Mouse (Mus musculus) thymus, postnatal 36 days (tissue): Measurements from ENCODE around the gene Tnfrsf11a.

Experiments
- DNase-seq, 2 experiments: peaks; one replicate each; pipeline ENCODE4 v3.0.0; 2022; ENCODE audit warnings: mixed read lengths in 2 of 2

Gene Tnfrsf11a

DNA sequence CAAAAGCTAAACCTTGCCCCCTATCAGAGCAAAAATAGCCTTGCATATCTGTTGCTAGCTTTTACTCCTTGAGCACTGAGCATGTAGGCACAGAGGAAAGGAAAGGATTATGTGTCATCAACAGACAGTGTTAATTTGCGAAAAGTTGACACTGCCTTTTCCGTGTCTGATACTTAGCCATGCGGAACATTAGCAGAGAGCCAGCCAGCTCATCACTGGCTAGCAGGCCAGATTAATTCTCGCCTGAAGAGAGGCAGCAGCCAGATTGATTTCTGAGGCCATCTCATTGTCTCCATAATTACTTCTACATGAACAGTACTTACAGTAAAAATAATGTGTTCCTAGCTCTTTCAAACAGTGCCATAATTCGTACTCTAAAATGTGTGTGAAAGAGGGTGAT lies 48.7 kb downstream of the Tnfrsf11a start:
- DNase-seq: no peak

DNA sequence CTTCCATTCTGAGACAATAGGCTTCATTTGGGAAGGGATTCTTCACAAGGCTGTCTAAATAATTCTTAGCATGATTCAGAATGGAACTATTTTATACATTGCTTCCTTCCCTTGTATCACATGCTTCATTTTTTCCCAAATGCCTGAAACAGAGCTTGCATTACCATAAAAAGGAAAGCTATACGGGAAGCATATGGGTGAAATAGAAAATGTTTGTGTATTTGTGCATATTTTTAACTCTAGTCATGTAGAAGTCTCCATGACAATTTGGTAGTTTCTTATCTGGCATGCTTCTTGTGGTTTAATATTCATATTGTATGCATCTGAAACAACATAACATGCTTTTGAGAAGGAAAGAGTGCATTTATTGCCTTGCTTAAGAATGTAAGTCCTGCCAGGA lies 52.3 kb downstream of the Tnfrsf11a start:
- DNase-seq: no peak

DNA sequence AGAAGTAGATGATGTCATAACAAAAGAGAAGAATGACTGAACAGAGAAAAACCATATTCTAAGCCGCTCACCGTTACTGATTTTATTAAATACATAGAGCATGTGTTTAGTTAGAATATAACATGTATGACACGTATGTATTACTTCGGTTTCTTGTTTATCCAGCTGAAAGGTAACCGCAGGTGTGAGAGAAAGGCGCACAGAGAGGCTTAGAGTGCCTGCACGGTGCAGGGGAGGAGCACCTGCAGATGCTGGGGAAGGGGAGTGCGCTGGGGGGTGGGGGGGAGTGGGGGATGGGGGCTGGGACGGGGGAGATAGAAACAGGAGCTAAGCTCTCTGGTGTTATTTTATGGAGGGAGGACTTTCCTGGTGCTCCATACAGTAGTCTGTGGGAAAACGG lies 62.4 kb downstream of the Tnfrsf11a start:
- DNase-seq: no peak

DNA sequence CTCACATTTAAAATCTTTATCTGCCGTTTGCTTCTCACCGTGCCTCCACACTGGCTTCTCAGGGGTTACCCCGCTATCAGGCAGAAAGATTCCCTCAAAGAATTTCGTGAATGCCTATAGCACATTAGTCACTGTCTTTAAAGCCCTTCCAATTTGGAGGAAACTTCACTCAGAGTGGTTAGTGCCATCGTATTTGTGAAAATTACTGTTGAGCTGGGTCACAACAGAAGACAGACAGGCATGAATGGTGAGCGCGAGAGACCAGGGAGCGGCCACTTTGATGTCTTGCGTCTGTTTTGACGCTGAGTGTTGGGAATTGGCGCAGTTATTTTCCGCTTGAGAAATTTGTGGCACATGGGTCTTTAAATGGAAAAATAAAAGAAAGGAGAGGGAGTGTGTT lies 62.9 kb downstream of the Tnfrsf11a start:
- no peak for DNase-seq

- no peak for DNase-seq
These were observed 63.3 kb downstream of the Tnfrsf11a start for GRCm38 (mm10) chr1:105843856-105844255.

DNA sequence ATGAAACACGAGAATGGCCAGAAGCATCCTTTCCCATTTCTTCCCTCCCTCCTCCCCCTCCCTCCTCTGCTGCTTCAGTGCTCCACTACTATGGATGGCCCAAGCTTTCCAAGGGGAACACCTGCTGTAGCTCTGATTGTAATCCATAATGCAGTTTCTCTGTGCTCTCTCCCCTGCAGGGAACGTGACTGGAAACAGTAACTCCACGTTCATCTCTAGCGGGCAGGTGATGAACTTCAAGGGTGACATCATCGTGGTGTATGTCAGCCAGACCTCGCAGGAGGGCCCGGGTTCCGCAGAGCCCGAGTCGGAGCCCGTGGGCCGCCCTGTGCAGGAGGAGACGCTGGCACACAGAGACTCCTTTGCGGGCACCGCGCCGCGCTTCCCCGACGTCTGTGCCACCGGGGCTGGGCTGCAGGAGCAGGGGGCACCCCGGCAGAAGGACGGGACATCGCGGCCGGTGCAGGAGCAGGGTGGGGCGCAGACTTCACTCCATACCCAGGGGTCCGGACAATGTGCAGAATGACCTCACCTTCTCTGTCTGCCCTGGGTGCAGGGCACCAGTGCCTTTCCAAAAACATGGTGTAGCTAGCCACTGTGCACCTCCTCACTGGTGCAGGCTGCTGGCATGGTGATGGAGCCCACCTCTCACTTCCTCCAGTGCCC lies 64.0 kb downstream of the Tnfrsf11a start:
- peak in 1 of 2 experiments; percentile 15 for DNase-seq

- no peak for DNase-seq
These were observed 65.9 kb downstream of the Tnfrsf11a start for GRCm38 (mm10) chr1:105846431-105846830.

DNA sequence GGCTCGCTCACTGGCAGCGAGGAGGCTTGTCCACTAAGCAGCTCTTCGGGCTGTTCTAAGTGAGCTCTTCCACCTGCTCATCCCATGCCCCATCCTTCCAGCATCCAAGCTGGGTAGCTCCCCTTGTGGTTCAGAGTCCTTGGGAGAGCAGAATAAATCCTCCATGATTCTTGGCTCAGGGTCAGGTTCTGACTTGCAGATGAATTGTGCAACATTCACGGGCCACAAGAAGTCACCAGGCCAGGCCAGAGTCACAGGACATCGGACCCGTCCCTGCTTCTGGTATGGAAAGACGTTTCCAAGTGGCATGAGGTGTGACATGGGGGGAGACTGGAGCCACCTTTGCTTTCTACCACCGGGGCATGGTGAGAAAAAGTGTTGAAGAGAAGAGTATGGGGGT lies 68.3 kb downstream of the Tnfrsf11a start:
- DNase-seq: no peak

DNA sequence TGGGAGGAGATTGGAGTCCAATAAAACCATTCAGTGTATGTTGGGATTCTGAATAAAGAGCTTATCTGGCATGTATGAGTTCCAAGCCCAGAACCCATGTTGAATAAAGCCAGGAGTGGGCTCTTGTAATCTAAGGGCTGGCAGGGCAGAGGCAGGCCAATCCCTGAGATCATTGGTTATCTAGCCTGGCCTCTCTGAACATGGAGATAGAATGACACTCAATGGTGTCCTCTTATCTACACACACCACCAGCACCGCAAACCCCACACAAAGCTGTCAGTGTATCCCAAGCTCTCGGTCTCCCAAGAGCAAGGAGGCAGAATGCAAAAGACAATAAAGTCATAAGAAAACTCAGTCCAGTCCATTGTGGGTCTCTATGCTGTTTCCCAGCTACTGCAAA lies 70.8 kb downstream of the Tnfrsf11a start:
- DNase-seq: no peak

GRCm38 (mm10) chr1:105859740-105860139 lies 79.2 kb downstream of the Tnfrsf11a start:
- DNase-seq: no peak

DNA sequence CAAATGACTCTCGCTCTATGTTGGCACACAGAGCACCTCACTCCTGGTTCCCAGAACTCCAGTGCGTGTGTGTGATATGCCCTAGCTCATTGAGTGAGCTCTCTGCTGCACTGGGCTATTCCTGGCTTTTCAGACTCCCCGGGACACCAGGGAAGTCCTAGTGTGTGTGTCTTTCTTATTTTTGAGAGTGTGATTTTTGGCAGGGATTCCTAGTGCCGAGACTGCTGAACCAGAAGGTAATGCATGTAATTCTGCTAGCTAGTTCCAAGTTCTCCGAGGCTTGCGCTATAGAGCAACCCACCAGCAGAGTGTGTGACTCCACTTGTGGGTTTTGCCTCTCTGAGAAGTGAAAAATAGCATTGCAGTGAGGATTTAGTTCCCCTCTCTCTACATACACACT lies 96.1 kb downstream of the Tnfrsf11a start:
- DNase-seq: no peak

- no peak for DNase-seq
These were observed 97.3 kb downstream of the Tnfrsf11a start for GRCm38 (mm10) chr1:105877808-105878207.

DNA sequence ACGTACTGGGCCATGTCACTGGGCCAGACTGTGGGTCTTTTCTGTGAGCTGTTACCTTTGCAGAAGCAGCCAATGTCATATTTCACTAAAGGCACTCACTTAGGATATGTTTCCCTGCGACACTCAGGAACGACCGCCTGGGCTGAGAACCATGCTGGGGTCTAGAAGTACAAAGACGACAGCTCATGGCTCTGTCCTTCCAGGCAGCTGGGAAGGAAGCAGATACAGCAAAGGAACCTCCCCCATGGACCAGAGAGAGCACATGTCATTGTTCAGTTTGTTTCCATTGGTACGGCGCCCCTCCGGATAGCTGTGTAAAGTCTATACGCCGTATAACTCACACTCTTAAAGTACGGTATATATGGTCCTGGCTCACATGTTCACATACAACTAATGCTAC lies 97.9 kb downstream of the Tnfrsf11a start:
- no peak for DNase-seq

DNA sequence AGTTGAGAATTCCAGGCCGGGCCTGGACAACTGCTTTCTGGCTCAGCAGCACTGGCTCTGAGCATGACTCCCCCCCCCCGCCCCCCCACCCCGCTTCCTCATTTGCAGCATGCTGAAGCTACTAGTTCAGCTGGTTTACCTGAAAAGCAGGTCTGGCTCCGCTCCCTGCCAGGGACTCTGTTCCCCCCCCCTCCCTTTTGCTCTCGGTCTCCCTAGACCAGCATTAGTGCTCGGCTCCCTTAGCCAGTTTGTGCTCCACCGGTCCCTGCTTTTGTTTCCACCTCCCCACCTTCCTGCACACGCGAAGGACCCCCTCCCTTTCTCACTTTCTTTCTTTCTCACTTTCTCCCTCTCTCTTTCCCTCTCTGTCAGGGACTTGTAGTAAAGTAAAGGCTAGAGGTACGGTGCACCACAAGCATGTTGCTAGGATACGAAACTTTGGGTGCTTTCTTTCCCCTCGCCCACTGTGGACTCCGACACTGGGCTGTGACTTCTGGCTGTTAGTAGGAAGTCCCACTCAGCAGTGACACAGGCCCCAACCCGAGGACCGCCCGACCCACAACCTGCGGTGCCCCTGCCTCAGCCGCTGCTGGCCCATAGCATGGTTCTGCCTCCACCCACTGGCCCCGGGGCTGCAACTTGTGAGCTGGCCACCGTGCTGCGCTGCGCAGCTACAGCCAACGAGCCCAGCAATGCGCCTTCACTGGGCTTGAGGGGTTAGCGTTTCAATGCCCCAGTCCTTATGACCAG lies 100.2 kb downstream of the Tnfrsf11a start:
- no peak for DNase-seq

- DNase-seq: no peak
These were observed 100.9 kb downstream of the Tnfrsf11a start for GRCm38 (mm10) chr1:105881466-105881865.

DNA sequence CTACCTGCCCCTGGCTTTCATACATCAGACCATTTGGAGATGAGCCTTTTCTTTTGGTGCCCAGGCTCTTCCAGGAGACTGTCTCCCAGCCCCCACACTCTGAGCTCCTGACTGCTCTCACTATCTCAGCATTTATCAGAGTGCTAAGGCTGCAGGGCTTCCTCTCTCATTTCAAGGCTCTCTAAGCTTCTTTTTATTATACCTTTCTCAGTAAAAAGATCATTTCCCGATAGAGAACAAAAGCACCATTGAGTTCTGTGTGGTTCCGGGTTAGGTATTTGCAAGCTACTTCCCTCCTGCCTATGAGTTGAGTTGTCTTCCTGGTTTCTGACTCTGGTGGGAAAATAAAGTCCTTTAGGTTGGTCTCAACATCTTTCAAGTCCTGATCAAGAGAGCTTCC lies 103.0 kb downstream of the Tnfrsf11a start:
- DNase-seq: no peak

- DNase-seq: no peak
These were observed 104.6 kb downstream of the Tnfrsf11a start for GRCm38 (mm10) chr1:105885101-105885500.

DNA sequence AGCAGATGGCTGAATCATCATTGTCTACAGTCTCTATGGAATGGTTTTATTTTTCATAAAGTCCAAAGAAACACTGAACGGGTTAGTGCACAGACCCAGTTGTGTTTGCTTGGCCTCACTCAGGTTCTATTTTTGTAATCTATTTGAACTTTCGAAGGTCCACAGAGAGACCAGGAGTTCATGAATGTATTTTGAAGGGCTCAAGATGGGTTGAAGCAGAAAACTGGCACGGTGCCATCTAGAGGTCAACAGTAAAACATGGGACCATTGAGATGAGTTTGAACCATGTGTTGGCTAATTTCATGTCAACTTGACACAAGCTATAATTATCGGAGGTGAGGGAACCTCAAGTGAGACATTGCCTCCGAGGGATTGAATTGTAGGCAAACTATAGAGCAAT lies 105.1 kb downstream of the Tnfrsf11a start:
- DNase-seq: no peak

DNA sequence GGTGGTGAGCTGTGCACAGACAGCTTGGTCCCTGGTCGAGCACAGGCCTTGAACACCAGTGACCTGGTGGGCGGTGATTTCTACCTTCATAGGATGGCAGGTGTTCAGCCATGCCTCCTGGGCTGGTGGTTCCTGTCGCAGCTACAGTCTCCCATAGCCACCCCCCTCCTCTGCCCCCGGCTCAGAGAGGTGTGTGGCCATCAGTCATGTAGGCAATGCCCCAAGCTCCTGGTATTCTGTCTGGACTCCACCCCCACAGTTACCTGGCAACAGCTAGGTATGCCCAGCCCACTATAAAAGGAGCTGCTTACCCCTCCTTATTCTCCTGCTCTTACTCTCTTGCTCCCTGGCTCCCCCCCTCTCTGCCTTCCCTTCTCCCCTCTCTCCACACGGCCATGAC lies 105.8 kb downstream of the Tnfrsf11a start:
- no peak for DNase-seq

- DNase-seq: peak; percentile 82 to 88
These were observed 110.7 kb downstream of the Tnfrsf11a start for GRCm38 (mm10) chr1:105891032-105891725.

DNA sequence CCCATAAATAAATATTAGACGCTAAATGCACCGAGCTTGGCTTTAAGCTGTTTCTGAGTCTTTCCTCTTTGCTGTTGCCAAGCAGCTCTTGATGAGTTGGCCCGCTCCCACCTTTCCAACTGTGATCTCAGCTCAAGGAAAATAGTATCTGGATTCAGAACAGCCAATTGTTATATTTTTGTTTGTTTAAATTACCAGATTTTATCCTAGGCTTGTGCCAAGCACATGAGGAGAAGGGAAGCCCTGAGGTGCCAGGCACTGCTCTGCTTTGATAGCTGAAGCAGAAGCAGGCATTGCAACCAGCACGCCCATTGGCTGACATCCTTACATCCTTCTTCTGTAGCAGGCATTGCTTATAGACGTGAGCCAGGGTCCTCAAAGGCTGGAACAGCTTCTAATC lies 114.5 kb downstream of the Tnfrsf11a start:
- DNase-seq: no peak
